Mouse (Mus musculus) liver, embryonic 14.5 days (tissue): ENCODE measurements around the gene Dock1.

Experiments
- CTCF ChIP-seq: IDR thresholded peaks from 2 replicates; pipeline ENCODE4 v1.5.1; 2016; ENCODE audit warnings: antibody characterized with exemption, low read depth, control low read depth
- EP300 ChIP-seq: IDR thresholded peaks from 2 replicates; pipeline ENCODE4 v1.6.1; 2016; ENCODE audit warnings: antibody characterized with exemption, low read depth

- TF ChIP-seq CTCF (no peak), EP300 (no peak)
Observed at GRCm38 (mm10) chr7:134773761-134774415, 103.4 kb downstream of the Dock1 start.
